ENCODE assay signal across 8 mouse cellular contexts in genomic region chr6:48443592-48444309, GRCm38 (mm10). TPM values are rescaled to one million over a fixed set of nuclear protein-coding genes. Genes with fewer than 3 reads are reported as not detected.
A peak's percentile ranks its signal among the peaks of the same experiment; 100 is the strongest.
DNase-seq lines count a peak whose midpoint lies in the region; ATAC-seq lines count a peak whose summit lies in the region.

No protein-coding gene starts in this region.

- peak; percentile 71 for ATAC-seq in inflammation-experienced regulatory T-cells, adult 6 months
- ATAC-seq in megakaryocyte progenitor cell, adult 5-6 weeks (replicated peaks; ENCODE audit: poor library complexity) = peak; percentile 81
- no peak for ATAC-seq in erythroid progenitor cell, adult 5-6 weeks (replicated peaks; ENCODE audit: low FRiP score, poor library complexity, severe bottlenecking)

- peak; percentile 91 for DNase-seq in ZHBTc4 (ENCODE audit: low read depth, low spot score)
- DNase-seq in cerebellum, postnatal 36 days = peak; percentile 82 to 92
- peak; percentile 95 for DNase-seq in gastrocnemius, postnatal 14 days
- peak; percentile 85 to 88 for DNase-seq in left cerebral cortex, adult 9 months (ENCODE audit: low spot score in 2 of 2)
- DNase-seq in right cerebral cortex, postnatal 4 days = peak; percentile 90

- intact Hi-C loops in gastrocnemius, postnatal 14 days (cut with DNase I; ENCODE audit: low total_unique reads) = no loop called here

RNA-seq across cellular contexts. Expression of gene Zfp467, which starts 1.9 kb away (rescaled TPM):
- 10 to 100 TPM; 15.9 to 16.5 TPM for total RNA-seq in gastrocnemius, postnatal 14 days (2021)
- 10 to 100 TPM in 1 of 3 experiments, 1 to 10 TPM in 2; 4.5 to 10.4 (median 8.2) TPM for polyA plus RNA-seq in inflammation-experienced regulatory T-cells, adult 6 months (2017; shearing (Covaris generic))
- total RNA-seq in megakaryocyte progenitor cell, adult 5-6 weeks (2015) = 1.6 and 3.4 TPM in 2 replicates
- total RNA-seq in megakaryocyte progenitor cell, adult 5-6 weeks (2017) = 0.61 and 1.1 TPM in 2 replicates
- 1.3 TPM in 1 of 2 replicates, not detected in the other for total RNA-seq in erythroid progenitor cell, adult 5-6 weeks (2015; ENCODE audit: low replicate concordance)
- total RNA-seq in erythroid progenitor cell, adult 5-6 weeks (2017; ENCODE audit: low replicate concordance) = 5.0 TPM in 1 of 2 replicates, not detected in the other

RNA-seq across cellular contexts. Expression of gene Sspo, which starts 4.3 kb away (rescaled TPM):
- 1 to 10 TPM in 1 of 2 experiments, under 1 TPM in 1; 0.16 to 1.1 TPM for total RNA-seq in gastrocnemius, postnatal 14 days (2021)
- polyA plus RNA-seq in inflammation-experienced regulatory T-cells, adult 6 months (2017; shearing (Covaris generic)) = 1 to 10 TPM in 1 of 3 experiments, under 1 TPM in 2; 0.54 to 1.2 (median 0.97) TPM
- total RNA-seq in megakaryocyte progenitor cell, adult 5-6 weeks (2015) = not detected in 2 replicates
- total RNA-seq in megakaryocyte progenitor cell, adult 5-6 weeks (2017) = not detected in 2 replicates
- total RNA-seq in erythroid progenitor cell, adult 5-6 weeks (2015; ENCODE audit: low replicate concordance) = not detected in 2 replicates
- not detected in 2 replicates for total RNA-seq in erythroid progenitor cell, adult 5-6 weeks (2017; ENCODE audit: low replicate concordance)

RNA-seq across cellular contexts. Expression of gene Krba1, which starts 48.4 kb away (rescaled TPM):
- 10 to 100 TPM in 1 of 2 experiments, 1 to 10 TPM in 1; 8.7 to 11.0 TPM for total RNA-seq in gastrocnemius, postnatal 14 days (2021)
- 10 to 100 TPM in 2 of 3 experiments, 1 to 10 TPM in 1; 9.2 to 19.7 (median 12.2) TPM for polyA plus RNA-seq in inflammation-experienced regulatory T-cells, adult 6 months (2017; shearing (Covaris generic))
- 0.98 and 2.5 TPM in 2 replicates for total RNA-seq in megakaryocyte progenitor cell, adult 5-6 weeks (2015)
- total RNA-seq in megakaryocyte progenitor cell, adult 5-6 weeks (2017) = 2.0 and 3.1 TPM in 2 replicates
- 1.3 TPM in 1 of 2 replicates, not detected in the other for total RNA-seq in erythroid progenitor cell, adult 5-6 weeks (2015; ENCODE audit: low replicate concordance)
- total RNA-seq in erythroid progenitor cell, adult 5-6 weeks (2017; ENCODE audit: low replicate concordance) = 1.7 and 2.2 TPM in 2 replicates
